Mouse (Mus musculus) heart, adult 9 months (tissue): Measurements from ENCODE around the gene Obp2a.
A peak's percentile ranks its signal among the peaks of the same experiment; 100 is the strongest.
"Not testable (repeated sequence)": the region's sequence is repeated elsewhere in the genome, so short reads cannot be mapped to it uniquely, and the experiment has no call there.

Experiments
- DNase-seq, 2 experiments: peaks; one replicate each; pipeline ENCODE4 v3.0.0; 2022; ENCODE audit warnings: low spot score in 2 of 2

Gene Obp2a

DNA sequence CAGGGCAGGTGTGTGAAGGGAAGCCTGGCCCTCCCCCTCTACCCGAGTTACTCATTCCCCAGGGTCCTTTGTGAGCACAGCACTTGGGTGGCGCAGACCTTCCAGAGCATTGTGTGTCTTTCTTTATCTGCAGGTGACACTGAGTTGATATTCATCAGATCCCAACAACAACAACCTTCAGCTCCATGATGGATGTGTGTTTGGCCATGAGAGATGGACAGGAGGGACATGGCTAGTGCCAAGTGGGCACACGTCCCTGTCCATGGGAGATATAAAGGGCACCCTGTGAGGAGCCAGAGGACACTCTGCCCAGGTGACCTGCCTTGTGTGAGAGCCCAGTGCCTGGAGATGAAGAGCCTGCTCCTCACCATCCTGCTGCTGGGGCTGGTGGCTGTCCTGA, at the start of gene Obp2a:
Obp2a (plus strand) TSS at position 301 of the 400 bp plus-strand sequence.
- not testable (repeated sequence) for DNase-seq

DNA sequence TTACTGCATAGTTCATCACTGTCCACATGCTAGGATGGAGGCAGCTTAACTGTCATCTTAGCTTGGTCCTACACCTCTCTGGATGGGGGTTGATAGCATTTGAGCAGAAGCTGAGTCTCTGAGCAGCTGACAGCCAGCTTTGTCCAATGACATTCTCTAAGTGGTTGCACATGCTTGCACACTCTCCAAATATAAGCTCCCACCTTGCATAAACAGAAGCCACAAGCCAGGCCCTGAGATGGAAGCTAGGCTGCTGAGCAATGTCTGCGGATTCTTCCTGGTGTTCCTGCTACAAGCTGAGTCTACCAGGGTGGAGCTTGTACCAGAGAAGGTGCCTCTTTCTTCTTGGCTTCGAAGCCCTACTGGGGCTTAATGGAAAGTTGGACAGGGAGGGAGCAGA, 46.9 kb upstream of the Obp2a start, which contains the start of gene Lcn8:
Lcn8 (plus strand) TSS at position 219 of the 400 bp plus-strand sequence.
- DNase-seq: no peak

DNA sequence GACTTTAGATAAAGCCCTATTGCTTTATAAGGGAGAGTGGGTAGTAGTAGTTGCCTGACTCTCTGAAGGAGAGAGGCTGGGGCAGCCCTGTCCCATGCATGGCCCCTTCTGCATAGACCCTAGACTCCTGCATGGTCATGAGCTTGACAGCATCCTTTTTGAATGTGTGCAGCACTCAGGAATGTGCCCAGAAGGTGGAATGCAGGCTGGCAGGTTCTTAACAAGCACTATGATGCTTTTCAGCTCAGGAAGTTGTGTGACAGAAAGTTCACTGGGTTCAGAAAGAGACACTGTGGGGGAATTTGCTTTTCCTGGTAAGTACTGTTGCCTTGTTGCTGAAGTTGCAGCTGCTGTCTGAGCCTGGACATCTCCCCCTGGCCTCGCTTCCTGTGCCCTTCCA, 45.3 kb upstream of the Obp2a start:
- no peak for DNase-seq

DNA sequence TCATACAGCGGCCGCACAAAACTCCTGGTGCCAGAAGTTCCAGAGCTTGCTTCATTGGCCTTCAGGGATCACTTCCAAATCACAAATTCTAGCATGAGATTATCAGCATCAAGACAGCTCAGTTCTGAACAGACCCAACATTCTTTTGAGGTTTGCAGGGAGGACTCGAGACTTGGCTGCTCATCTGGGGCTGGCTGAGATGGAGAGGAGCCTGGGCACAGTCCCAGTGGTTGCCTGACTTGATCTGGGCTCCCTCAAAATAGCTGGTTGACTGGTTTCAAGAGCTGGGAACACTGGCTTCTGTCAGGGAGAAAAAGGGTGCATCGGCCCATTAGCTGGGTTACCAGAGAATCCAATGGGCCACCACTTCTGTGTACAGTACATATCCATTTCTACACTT, 43.2 kb upstream of the Obp2a start:
- DNase-seq: peak in 1 of 2 experiments; percentile 47

DNA sequence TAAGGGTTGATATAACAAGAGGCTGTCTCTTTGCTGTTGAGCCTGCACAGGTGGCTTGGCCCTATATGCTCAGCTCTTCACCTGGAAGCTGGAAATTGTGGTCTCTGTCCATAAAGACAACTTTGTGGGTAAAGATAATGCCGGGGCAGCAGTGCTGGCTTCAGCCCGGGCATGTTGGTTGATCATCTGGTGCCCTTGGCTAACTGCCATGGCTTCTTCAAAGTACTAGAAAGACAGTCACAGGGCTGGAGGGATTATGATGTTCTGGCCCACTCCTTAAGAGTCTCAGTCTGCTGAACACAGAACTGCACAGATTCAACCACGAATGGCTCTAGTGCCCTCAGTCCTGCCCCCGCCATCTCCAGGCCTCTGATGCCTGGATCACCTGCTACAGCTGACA, 42.6 kb upstream of the Obp2a start:
- peak in 1 of 2 experiments; percentile 15 for DNase-seq

DNA sequence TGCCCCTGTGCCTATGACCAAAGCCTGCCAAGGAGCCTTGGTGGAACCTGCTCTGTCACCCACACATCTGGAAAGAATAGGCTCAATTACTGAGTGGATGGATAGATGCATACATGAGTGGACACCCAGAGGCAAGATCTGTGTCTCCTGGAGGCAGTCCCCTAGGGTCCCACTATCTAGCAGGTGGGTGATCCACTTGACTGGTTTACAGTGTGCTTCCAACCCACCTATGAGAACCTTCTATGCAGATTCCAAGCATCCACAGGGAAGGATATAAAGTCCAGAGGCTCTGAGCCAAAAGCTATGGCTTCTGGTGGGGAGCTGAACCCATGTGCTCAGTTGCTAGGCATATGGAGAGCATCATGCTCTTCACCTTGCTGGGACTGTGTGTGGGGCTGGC, 42.2 kb upstream of the Obp2a start, which contains the start of gene Lcn5:
Lcn5 (plus strand) TSS at position 301 of the 400 bp plus-strand sequence.
- DNase-seq: no peak

DNA sequence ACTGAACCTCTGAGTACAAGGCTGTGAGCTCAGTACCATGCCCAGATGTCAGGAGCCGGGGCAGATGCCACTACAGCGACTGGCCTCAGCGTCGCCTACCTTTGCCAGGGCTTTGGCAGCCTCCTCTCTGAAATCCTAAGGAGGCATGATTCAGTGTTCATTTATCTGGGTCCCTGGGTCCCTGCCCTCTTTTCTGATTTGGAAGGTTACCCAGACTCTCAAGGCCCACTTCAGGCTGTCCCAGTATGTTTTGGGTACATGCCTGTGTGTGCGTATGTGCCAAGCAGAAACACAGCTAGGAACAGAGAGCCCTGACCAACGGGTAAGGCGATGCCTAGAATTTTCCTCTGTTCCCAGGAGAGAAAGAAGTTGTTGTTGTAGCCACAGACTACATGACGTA, 39.6 kb upstream of the Obp2a start:
- DNase-seq: peak; percentile 22 to 30

DNA sequence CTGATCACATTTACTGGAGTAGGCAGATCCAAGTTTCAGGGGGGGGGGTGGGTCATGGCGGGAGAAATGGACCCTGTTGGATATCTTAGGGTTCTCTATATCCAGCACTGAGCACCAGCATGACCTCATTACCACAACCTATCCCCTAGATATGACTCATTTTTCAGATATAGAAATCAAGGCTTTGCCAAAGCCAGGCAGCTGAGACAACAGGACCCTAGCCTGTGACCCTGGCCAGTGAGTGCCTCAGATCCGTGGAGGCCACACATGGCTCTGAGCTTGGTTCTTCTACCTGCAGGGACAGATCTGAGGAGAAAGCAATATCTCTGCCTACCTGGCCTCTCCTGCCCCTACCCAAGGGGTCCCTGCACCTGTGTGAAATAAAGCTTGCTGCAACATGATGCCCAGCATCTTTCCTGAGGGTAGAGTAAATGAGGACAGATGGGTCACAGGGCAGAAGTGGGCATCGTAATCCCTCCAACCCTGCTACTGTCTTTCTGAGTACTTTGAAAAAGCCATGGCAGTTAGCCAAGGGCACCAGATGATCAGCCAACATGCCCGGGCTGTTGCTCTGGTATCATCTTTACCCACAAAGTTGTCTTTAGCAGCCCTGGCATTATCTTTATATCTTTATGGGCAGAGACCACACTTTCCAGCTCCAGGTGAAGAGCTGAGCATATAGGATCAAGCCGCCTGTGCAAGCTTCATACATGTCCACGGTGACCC, 38.4 kb upstream of the Obp2a start:
- no peak for DNase-seq

DNA sequence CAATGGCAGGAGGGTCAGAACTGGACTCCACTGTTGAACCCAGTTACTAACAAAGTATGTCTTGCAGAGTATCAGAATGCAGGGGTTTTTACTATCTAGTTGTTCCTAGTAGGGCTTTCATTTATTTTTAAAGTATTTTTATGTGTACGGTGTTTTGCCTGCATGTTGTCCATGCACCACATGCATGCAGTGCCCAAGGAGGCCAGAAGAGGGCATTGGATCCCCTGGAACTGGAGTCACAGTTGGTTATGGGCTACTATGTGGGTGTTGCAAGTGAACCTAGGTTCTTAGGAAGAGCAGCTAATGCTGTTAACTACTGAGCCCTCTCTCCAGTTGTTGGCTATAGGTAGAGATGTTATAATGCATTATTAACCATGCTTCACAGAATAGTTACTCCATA, 36.3 kb upstream of the Obp2a start:
- peak in 1 of 2 experiments; percentile 22 for DNase-seq

DNA sequence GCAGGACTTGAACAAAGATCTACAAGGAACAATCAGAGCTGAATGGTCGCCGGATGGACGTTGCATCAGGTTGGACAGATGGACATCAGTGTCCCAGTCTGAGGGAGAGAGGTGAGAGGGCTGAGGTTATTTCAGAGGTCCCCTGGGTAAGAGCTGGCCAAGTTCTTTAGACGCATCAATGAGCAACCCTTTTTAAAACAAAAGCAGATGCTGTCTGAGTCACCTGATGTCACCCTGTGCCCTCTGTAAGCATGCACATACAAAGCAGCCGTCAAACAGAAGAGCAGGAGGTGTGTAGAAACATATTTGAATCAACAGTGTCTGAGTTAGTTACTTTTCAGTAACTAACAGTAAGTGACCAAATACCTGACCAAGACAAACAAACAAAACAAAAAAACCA, 35.7 kb upstream of the Obp2a start:
- no peak for DNase-seq

DNA sequence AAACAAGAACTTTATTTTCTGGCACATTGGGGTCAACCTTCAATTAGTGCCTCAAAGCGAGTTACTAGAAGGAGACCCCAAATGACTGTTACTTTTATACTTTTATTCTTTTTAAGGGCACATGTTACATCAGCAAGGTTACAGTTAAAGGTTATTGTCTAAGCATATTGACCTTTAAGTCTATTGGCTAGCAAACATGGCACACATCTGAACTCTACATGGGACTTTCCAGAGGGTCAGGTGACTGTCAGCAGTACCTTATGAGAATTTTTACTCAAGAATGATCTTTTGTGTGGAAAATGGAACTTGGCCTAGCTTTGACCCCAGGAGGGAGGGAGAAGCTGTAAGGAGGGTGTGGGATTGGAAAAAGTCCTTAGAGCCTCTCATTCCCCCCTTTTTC, 33.3 kb upstream of the Obp2a start:
- no peak for DNase-seq

DNA sequence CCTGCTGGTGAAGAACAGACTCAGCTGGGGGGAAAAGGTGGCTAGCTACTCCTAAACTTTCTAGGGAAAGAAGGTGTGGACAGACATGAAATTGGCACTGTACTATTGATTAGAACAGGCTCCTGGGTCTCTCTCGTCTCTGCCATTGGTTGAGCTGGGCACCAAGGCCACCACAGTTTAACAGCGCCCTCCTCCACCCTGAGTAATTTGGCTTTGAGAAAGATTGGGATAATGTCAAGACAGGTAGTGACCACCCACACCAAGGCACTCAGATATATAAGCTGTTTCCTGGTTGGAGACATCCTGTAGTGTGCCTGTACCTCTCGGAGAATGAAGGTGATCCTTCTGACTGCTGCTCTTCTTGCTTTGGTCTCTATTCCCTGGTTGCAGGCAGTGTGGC, 23.4 kb upstream of the Obp2a start, which contains the start of gene Lcn6:
Lcn6 (plus strand) TSS at position 301 of the 400 bp plus-strand sequence.
- DNase-seq: no peak

DNA sequence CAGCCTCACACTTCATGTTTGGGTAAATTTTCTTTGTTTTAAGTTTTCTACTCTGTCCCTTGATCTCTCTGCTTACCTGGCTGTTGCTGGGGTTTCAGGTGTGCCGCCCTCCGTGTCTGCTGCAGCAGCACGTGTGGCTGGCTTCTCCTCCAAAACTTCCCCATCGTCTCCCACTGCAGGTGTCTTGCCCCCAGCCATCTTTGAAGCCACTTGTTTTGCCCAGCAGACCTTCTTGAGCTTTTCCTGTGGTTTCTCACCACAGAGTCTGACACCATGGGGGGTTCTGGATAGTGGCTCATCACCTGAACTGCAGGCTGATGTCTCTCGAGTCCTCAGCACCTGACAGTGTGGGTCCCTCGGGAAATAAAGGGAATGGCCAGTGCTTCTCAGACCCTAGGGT, 20.3 kb upstream of the Obp2a start:
- no peak for DNase-seq

DNA sequence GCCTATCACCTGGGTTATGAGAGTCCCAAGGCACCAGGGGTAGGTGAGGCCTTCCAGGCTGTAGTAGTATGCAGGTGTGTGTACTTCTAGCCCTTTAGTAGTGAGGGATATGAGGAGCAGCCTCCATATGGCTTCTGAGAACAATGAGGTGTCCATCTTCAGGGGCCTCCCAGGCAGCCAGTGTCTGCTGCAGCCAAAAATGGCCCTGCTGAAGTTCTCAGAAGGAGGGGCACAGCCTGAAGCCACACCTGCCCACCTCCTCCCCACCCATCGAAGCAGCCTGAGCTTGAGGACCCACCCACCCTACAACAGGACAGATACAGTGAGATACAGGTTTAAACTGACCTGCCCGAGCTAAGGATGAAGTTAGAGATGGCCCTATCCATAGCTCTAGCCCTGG, 17.4 kb upstream of the Obp2a start, which contains the start of gene Lcn10:
Lcn10 (plus strand) TSS at position 301 of the 400 bp plus-strand sequence.
- DNase-seq: no peak

DNA sequence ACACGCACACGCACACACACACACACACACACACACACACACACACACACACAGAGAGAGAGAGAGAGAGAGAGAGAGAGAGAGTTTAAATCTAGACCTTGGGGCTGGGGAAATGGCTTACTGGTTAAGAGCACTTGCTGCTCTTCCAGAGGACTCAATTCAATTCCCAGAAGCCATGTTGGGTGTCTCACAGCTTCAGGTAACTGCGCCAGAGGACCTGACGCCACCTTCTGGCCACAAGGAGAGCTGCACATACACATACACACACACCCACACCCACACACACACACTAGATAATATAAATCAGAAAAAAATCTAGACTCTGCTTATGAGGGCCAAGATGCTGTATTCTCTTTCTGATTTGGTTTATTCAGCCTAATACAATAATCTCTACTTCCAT, 12.9 kb upstream of the Obp2a start:
- DNase-seq: no peak

DNA sequence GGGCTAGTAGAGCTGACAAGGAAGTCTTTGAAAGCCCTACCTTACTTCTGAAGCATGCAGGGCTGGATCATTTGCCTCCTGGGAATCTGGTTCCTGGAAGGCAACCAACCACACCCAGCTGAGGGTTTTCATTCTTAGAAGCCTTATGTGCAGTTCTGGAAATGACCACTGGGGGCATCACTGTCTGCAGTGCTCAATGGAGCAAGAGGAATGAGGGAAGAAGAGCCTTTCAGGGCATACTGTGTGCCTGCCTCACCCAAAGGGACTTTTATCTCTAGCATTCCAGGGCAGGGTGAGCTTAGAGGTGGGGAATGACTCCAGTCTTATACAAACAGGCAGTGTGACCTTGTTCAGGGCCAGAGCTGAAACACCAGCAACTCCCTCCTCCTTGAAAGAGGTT, 5.2 kb upstream of the Obp2a start:
- DNase-seq: peak; percentile 11 to 47

DNA sequence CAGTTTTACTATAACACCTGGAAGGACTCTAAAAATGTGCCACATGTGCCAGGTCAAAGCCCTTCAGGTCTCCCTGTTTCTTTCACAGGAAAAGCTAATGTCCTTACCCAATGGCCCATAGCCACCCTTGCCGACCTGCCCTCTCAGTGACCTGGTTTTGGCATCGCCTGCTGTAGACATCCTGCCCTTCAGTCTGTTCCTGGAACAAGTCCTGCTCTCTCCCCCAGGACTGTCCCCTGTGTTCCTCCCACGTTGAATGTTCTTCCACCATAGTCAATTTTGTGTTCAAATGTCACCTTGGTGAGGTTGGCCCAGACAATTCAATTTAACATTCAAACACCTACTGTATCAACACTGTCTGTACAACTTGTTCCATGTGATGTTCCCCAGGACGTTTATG, 2.9 kb upstream of the Obp2a start:
- DNase-seq: no peak

DNA sequence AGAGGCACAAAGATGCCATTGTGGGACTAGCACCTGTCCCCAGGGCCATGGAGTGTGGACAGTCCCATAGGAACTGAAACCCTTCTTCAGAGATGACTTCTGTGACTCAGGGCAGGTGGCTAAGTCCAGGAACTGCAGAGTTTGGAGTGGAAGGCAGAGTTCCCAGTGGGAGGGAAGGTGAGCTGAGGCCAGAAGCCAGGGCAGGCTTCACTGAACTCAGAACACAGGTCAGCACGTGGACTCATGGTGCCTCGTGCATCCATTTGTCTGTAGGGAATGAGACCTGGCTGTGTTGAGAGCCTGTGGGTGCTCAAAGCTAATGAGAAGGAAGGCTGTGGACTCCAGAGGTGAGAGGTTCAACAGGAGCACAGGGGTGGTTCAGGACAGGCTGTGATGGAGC, 1.1 kb upstream of the Obp2a start:
- DNase-seq: no peak

DNA sequence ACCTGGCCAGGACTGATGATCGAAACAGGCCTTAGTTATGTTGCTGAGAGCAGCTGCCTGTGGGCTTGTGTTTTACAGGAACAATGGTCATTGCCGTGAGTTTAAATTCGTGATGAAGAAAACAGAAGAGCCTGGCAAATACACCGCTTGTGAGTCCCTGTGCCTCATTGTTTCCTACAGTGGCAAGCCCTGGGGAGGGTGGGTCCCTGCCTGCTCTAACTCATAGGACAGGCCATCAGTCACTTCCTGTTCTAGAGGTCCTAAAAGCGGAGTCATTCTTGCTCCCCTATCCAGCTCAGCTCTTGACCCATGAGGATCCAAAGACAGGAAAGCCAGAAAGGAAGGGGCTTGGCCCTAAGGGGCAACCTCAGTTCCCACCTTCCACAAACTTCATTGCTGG, 1.2 kb downstream of the Obp2a start:
- peak in 1 of 2 experiments; percentile 25 for DNase-seq

DNA sequence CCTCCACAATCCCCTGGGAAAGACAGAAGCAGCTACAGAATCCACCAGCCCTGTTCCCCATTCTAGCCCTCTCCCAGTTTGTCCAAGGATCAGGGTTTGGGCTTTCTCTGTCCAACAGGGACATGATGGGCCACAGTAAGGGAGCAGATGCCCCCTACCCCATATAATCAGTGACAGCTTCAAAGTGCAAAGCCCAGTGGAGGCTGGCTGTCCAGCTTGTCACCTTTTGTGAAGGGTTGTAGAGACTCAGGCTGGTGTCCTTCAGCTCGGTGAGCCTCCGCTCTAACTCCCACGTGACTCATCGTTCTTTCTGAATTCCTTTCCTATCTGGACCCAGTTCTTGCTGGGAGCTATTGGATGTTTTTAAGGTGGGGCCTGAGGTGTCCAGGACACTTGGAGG, 3.9 kb downstream of the Obp2a start:
- DNase-seq: no peak

DNA sequence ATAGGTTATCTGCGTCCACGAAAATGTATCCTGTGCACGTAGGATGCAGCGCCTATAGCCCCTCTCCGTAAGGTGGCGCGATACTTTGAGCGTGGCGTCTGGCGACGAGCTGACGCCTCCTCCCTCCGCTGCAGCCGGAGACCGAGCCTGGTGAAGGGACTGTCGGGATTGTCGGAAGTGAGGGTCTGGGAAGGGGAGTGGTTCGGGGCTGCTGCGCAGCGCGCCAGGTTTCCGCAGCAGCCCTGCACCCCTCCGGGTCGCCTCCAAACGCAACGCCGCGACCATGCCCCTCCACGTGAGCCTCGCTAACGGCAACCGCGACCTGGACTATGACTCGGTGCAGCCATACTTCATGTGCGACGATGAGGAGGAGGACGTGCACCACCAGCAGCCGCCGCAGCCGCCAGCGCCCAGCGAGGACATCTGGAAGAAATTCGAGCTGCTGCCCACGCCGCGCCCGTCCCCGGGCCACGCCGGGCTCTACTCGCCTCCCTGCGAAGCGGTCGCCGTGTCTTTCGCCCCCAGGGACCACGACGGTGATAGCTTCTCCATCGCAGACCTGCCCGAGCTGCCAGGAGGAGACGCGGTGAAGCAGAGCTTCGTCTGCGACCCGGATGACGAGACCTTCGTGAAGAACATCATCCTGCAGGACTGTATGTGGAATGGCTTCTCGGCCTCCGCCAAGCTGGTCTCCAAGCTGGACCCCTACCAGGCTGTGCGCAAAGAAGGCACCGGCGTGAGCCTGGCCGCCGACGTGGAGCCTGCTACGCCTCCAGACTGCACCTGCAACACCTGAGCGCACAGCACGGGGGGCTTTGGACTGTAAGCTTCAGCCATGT, 7.0 kb downstream of the Obp2a start, which contains the start of gene Bmyc:
Bmyc (plus strand) TSS at position 97 of the 839 bp plus-strand sequence.
- DNase-seq: peak; percentile 71 to 74

DNA sequence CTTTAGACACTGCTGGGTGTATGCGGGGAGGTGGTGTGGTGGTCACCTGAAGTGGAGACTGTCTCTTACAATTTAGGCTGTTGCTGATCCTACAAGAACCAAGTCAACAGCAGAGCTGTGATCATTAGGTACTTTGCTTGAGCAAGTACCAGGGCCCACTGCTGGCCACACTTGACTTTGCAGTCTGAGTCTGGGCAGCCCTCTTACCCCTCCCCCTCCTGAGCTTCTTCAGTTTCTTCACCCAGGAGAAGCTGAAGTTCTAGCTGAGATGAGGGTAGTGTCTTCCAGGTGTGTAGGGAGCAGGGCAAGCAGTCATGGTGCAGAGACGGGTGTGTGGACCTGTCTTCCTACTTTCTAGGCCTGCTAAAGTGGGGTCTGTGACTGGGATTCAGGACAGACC, 8.3 kb downstream of the Obp2a start:
- peak in 1 of 2 experiments; percentile 15 for DNase-seq

DNA sequence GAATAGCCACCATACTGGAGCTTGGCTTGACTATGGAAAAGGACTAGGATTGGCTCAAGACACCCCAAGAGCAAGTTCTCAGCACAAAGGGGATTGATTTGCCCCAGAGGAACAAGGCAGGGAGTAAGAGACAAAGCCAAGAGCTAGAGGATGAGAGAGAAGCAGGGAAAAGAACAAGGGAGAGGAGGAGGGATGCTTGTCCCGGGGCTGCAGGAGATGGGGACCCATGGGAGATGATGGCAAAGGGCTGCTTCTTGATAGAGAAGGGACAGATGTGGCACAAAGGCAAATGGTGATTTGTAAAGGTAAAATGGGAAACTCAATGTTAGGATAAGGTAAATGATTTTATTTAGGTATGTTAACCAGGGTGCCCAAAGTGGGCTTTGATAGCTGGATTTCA, 9.2 kb downstream of the Obp2a start:
- not testable (repeated sequence) for DNase-seq
